Mouse (Mus musculus) stomach, embryonic 14.5 days (tissue): ENCODE data around the gene Rpgrip1l. TPM values are rescaled to one million over a fixed set of nuclear protein-coding genes. Genes with fewer than 3 reads are reported as not detected.

Source experiments
- ATAC-seq: fragments of 200-750 bp; cut with Nextera tagmentation; 2 replicates; pipeline ENCODE4 v1.8.0; 2017; ENCODE audit warnings: low read depth, moderate TSS enrichment; ENCODE audit not compliant: insufficient number of reproducible peaks, insufficient read depth, low FRiP score
- H3K27ac ChIP-seq: fragments of 300-500 bp; sonication (generic); 2 replicates; pipeline ENCODE4 v1.5.1; 2014; ENCODE audit warnings: mild to moderate bottlenecking, low read length, moderate library complexity, mixed read lengths
- H3K27me3 ChIP-seq: fragments of 300-500 bp; sonication (generic); 2 replicates; pipeline ENCODE4 v1.6.1; 2014; ENCODE audit warnings: low read length, control low read depth, mixed read lengths; ENCODE audit not compliant: control insufficient read depth, insufficient read depth
- H3K36me3 ChIP-seq: fragments of 300-500 bp; sonication (generic); 2 replicates; pipeline ENCODE4 v1.6.1; 2014; ENCODE audit warnings: mild to moderate bottlenecking, control low read depth, low read length, moderate library complexity, mixed read lengths; ENCODE audit not compliant: control insufficient read depth, insufficient read depth
- H3K4me1 ChIP-seq: fragments of 300-500 bp; sonication (generic); 2 replicates; pipeline ENCODE4 v1.6.1; 2014; ENCODE audit warnings: low read length, control low read depth, mixed read lengths; ENCODE audit not compliant: control insufficient read depth, insufficient read depth
- H3K4me2 ChIP-seq: fragments of 300-500 bp; sonication (generic); replicated peaks from 2 replicates; pipeline ENCODE4 v1.6.1; 2014; ENCODE audit warnings: low read depth, low read length, control low read depth
- H3K4me3 ChIP-seq: fragments of 300-500 bp; sonication (generic); 2 replicates; pipeline ENCODE4 v1.5.1; 2014; ENCODE audit warnings: low read depth, low read length, control low read depth
- H3K9ac ChIP-seq: fragments of 300-500 bp; sonication (generic); replicated peaks from 2 replicates; pipeline ENCODE4 v1.6.1; 2014; ENCODE audit warnings: low read depth, mild to moderate bottlenecking, control low read depth, low read length, moderate library complexity, mixed read lengths
- H3K9me3 ChIP-seq: fragments of 300-500 bp; sonication (generic); 2 replicates; pipeline ENCODE4 v1.6.1; 2016; ENCODE audit warnings: low read depth, low read length, control low read depth; ENCODE audit not compliant: control insufficient read depth
- WGBS: fragments of 180-500 bp; shearing (Covaris S2); extraction: QIAGEN DNeasy Blood & Tissue Kit; methylation state at CpG from one replicate; pipeline ENCODE4 v1.1.7; 2014; 5-methylcytosine and 5-hydroxymethylcytosine counted together
- polyA plus RNA-seq: library from polyadenylated mRNA; unstranded; fragments of >200 nt; fragmentation: Nextera tagmentation; extraction: Ambion mirVana; gene quantifications from 2 replicates; pipeline ENCODE4 v1.2.1, GENCODE M21; 2014

The Rpgrip1l gene
- polyA plus RNA-seq, 1 experiment from 2014 or later = 9.5 TPM

DNA sequence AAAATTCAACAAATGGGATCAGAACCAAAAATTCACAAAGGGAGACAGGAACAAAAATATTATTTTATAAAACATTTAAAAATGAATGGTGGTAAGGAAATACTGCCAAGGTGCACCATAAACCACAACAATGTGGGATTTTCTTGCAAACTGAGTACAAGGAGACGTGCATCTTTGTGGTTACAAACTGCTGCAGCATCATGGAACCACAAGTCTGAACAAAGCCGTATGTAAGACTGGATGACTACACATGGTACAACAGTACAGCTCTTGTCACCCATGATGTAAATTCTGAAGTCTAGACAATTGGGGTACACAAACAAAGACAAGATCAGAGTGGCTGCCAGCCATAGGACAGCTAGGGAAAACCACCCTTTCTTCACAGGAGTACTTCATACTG is 14.4 kb downstream of the Rpgrip1l start:
- Histone ChIP-seq H3K9me3 (no peaks in the 10 kb centered on the region), H3K27ac (no peak overlapping the region), H3K4me2 (no peak overlapping the region), H3K36me3 (peaks cover 2% of the 10 kb centered on the region; the same call in 1 of the 2 replicates), H3K9ac (no peak overlapping the region), H3K27me3 (no peaks in the 10 kb centered on the region), H3K4me1 (no peaks in the 10 kb centered on the region), H3K4me3 (no peak overlapping the region)
- WGBS = 88% methylated on average over 2 of the region's 2 CpGs
- ATAC-seq = no peak

- WGBS = 82% methylated on average over 5 of the region's 5 CpGs
- no peak for ATAC-seq
- no peaks in the 10 kb centered on the region for H3K4me1 ChIP-seq
- no peaks in the 10 kb centered on the region; the same call in 1 of the 2 replicates for H3K36me3 ChIP-seq
- no peaks in the 10 kb centered on the region for H3K27me3 ChIP-seq
- H3K9ac ChIP-seq = no peak overlapping the region
- no peak overlapping the region for H3K4me2 ChIP-seq
- H3K4me3 ChIP-seq = no peak overlapping the region
- no peak overlapping the region for H3K27ac ChIP-seq
- no peaks in the 10 kb centered on the region for H3K9me3 ChIP-seq
These were observed 17.3 kb downstream of the Rpgrip1l start for GRCm38 (mm10) chr8:91295786-91296185.

DNA sequence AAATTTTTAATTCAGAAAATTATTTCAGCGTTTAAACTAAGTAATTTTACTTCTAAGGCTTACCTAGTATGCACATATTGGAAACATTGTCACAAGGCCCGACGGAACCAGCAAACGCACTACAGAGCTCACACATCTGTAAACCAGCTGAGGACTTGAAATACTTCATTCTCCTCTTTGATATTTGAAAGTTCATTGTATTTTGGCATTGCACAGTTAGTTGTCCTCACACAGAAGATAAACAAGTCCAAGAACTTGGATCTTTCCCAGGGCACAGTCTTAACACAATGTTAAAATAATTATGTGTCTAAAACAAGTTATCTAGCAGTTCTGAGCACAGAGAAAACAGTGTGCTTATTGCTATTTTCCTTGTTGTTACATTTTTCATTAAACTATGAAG is 22.5 kb downstream of the Rpgrip1l start:
- Histone ChIP-seq H3K36me3 (no peaks in the 10 kb centered on the region), H3K27ac (no peak overlapping the region), H3K4me3 (no peak overlapping the region), H3K4me2 (no peak overlapping the region), H3K4me1 (no peaks in the 10 kb centered on the region), H3K27me3 (no peaks in the 10 kb centered on the region), H3K9ac (no peak overlapping the region), H3K9me3 (no peaks in the 10 kb centered on the region)
- 76% methylated on average over 4 of the region's 4 CpGs for WGBS
- no peak for ATAC-seq

- Histone ChIP-seq H3K4me2 (no peak overlapping the region), H3K36me3 (no peaks in the 10 kb centered on the region)
- ATAC-seq = no peak
These were observed 26.8 kb downstream of the Rpgrip1l start for GRCm38 (mm10) chr8:91286237-91286636.

DNA sequence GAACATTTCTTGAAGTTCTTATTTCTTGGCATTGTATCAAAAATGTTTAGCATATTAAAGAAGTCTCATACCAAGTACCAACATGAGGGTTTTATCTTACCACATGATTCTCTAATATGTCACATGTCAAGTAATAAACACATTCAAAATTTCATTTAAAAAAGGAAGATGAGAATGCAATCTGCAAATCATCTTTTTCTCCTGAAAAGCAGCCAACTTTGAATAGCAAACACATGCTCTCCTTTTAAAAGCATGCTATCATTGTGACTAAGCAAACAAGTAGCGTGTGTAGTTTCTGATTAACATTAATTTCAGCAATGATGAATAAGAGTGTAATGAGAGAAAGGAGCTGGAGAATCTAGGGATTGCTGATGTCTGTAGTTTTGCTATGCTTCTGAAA is 29.2 kb downstream of the Rpgrip1l start:
- Histone ChIP-seq H3K9me3 (no peaks in the 10 kb centered on the region), H3K4me2 (no peak overlapping the region), H3K9ac (no peak overlapping the region), H3K36me3 (no peaks in the 10 kb centered on the region), H3K27me3 (no peaks in the 10 kb centered on the region), H3K27ac (no peak overlapping the region), H3K4me1 (no peaks in the 10 kb centered on the region), H3K4me3 (no peak overlapping the region)
- ATAC-seq = no peak
- WGBS = 68% methylated on average over 1 of the region's 1 CpGs

More at GRCm38 (mm10) chr8:91286237-91286636, 26.8 kb downstream of the Rpgrip1l start:
- Histone ChIP-seq H3K4me1 (no peaks in the 10 kb centered on the region), H3K27me3 (no peaks in the 10 kb centered on the region), H3K27ac (no peak overlapping the region), H3K9me3 (no peaks in the 10 kb centered on the region), H3K9ac (no peak overlapping the region), H3K4me3 (no peak overlapping the region)
- WGBS = 81% methylated on average over 8 of the region's 8 CpGs

DNA sequence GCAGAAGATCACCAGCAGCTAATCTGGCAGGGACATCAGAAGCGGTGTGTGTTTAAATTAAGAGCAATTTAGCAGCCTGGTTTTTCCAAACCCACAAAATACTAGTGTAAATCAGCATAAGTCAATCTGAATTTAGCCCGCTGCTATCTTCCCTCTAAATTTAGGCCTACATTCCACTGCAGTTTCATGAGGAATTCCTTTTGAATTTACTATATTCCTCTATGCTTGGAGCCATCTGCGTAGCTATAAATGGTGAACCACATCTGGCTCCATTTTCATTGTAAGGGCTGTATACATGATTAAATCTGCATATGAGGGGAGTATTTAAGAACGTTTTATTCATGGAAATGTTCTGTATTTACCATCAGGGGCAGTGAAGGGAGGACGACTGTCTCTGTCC is 30.4 kb downstream of the Rpgrip1l start:
- H3K4me1 ChIP-seq = no peaks in the 10 kb centered on the region
- no peak overlapping the region for H3K4me3 ChIP-seq
- no peaks in the 10 kb centered on the region for H3K9me3 ChIP-seq
- H3K9ac ChIP-seq = no peak overlapping the region
- no peaks in the 10 kb centered on the region for H3K36me3 ChIP-seq
- no peaks in the 10 kb centered on the region for H3K27me3 ChIP-seq
- H3K27ac ChIP-seq = no peak overlapping the region
- H3K4me2 ChIP-seq = no peak overlapping the region
- no peak for ATAC-seq
- whole genome bisulfite sequencing = 73% methylated on average over 5 of the region's 5 CpGs

- WGBS = 78% methylated on average over 8 of the region's 8 CpGs
- no peak for ATAC-seq
- no peaks in the 10 kb centered on the region for H3K4me1 ChIP-seq
These were observed 31.5 kb downstream of the Rpgrip1l start for GRCm38 (mm10) chr8:91281545-91281944.

DNA sequence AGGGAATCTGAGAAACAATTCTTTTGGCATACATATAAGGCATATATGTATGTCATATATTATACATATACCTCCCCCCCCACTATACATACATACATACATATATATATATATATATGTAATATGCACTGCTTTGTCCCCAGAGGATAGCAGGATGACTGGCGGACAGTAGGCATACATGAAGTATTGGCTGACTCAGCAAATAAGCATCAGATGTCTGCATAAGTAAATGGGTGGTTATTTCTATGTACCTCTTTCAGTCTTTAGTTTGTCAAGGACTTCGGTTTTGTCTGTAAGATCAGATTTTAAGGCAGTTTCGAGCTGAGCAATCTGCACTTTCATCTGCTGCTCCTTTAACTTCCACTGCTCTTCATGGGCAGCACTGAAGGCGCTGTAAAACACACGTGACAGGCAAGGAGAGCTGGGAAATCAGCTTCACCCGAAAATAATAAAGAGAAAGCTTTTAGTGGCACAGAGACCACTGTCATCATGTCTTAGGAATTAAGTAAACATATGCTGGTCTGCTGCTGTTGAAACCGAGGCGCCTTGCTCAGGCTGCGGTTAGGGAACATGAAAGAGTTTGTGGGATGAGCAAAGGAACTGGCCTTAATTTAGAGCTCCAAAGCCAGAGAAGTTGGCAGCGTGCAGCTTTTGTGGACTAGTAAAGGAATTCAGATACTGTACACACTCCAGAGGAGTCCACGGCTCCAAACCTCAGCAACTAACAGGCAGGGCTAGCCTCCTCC is 32.4 kb downstream of the Rpgrip1l start:
- WGBS = 60% methylated on average over 11 of the region's 11 CpGs
- H3K4me2 ChIP-seq = no peak overlapping the region
- ATAC-seq = no peak
- H3K4me1 ChIP-seq = no peaks in the 10 kb centered on the region
- H3K36me3 ChIP-seq = no peaks in the 10 kb centered on the region
- H3K27me3 ChIP-seq = no peaks in the 10 kb centered on the region
- no peak overlapping the region for H3K9ac ChIP-seq
- H3K9me3 ChIP-seq = 0 out of 2 replicates have a peak, but pooled peaks cover 3% of the 10 kb centered on the region
- H3K27ac ChIP-seq = no peak overlapping the region
- H3K4me3 ChIP-seq = no peak overlapping the region

More at GRCm38 (mm10) chr8:91281545-91281944, 31.5 kb downstream of the Rpgrip1l start:
- no peak overlapping the region for H3K9ac ChIP-seq
- no peak overlapping the region for H3K4me2 ChIP-seq
- no peaks in the 10 kb centered on the region for H3K27me3 ChIP-seq
- H3K9me3 ChIP-seq = 0 out of 2 replicates have a peak, but pooled peaks cover under 1% of the 10 kb centered on the region
- H3K27ac ChIP-seq = no peak overlapping the region
- no peak overlapping the region for H3K4me3 ChIP-seq
- no peaks in the 10 kb centered on the region for H3K36me3 ChIP-seq

GRCm38 (mm10) chr8:91278060-91278459 is 35.0 kb downstream of the Rpgrip1l start:
- H3K9me3 ChIP-seq = 0 out of 2 replicates have a peak, but pooled peaks cover 3% of the 10 kb centered on the region
- H3K36me3 ChIP-seq = peaks cover 3% of the 10 kb centered on the region; the same call in 1 of the 2 replicates
- H3K27me3 ChIP-seq = no peaks in the 10 kb centered on the region
- 86% methylated on average over 5 of the region's 5 CpGs for WGBS
- no peaks in the 10 kb centered on the region for H3K4me1 ChIP-seq
- no peak for ATAC-seq
- H3K27ac ChIP-seq = no peak overlapping the region
- no peak overlapping the region for H3K4me2 ChIP-seq
- H3K4me3 ChIP-seq = no peak overlapping the region
- no peak overlapping the region for H3K9ac ChIP-seq
